Mouse (Mus musculus) cerebellum, adult (tissue): Measurements from ENCODE around the gene Epb41.
A peak's percentile ranks its signal among the peaks of the same experiment; 100 is the strongest.

Experiments
- ATAC-seq: cut with Nextera tagmentation; 2 replicates; pipeline ENCODE4 v1.9.2; 2017; ENCODE audit warnings: mild to moderate bottlenecking, moderate library complexity, mixed read lengths; ENCODE audit not compliant: insufficient number of reproducible peaks, low FRiP score, low TSS enrichment

Epb41 gene

DNA sequence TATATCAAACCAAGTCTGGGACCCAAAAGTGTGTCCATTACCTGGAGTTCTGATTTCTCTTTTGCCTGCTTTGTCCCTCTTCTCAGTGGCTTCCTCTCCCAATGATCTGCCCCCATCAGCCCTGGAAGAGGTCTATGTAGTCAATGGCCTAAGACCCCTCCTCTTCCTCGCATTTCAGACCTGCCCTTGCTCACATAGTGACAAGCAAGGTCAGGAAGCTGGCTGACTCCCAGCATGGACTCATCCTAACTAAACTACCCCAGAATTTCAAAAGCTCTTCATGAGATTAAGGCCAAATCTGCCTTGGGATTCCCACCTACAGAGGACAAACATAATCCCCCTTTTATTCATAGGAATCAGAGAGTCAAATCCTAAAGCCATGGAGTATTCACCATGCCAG, 675 bp upstream of the Epb41 start:
- ATAC-seq: no peak

DNA sequence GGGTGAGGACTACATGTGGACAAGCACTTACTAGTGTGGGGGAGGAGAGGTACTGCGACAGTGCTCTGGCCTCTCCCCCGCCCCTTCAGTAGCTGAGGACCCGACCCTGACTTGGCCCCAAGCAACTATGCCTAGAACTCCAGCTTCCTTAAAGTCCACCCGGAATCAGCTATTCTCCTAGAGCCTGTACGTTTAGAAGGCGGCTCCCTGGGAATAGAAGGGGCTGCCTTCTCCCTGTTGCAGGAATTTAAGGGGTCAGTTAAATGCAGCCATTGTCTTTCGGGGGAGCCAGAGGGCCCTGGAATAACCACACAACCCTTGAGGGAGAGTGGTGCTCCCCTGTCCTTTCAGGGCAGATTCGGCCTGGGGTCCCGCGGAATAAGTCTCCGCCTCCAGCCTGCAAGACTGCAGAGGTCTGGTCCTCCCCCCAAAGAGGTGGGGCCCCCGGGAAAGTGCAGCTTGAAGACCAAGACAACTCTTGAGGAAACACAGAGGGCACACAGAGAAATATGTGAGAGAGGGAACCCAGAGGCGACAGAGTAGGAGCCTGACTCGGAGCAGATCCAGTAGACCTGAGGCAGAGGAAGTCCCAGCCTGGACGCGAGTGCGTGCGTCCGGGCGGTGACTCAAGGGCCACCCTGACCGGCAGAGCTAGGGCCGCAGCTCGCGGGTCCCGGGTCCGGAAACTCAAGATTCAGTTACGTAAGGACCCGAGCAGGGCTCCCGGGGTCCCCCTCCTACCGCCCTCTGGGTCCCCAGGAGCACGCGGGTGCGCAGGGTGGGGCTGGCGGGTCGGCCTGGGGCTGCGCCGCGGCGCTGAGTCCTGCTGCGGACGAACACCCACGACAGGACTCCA, 816 bp downstream of the Epb41 start, which contains the start of gene Gm10300:
Gene Gm10300 (plus strand): TSS at position 621 of the 856 bp plus-strand sequence.
- peak; percentile 15; the same call in 1 of the 2 replicates for ATAC-seq

DNA sequence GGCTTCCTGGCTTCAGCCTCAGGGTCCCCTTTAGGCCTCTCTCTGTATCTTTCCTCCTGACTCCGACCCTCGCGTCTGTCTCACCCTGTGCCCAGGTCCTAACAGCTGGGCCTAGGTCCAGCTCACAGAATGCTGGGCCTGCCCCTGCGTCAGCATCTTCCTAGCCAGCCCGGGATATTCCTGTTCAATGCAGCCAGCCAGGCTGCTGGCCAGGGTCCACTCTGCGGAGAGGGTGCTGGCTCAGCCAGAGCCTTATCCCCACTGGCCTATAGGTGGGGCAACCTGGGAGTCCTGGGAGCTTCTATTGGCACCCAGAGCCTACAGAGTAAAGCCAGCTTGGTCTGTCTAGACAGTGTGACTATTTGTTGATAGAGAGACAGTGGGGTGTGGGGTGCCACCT, 2.2 kb downstream of the Epb41 start:
- no peak for ATAC-seq

DNA sequence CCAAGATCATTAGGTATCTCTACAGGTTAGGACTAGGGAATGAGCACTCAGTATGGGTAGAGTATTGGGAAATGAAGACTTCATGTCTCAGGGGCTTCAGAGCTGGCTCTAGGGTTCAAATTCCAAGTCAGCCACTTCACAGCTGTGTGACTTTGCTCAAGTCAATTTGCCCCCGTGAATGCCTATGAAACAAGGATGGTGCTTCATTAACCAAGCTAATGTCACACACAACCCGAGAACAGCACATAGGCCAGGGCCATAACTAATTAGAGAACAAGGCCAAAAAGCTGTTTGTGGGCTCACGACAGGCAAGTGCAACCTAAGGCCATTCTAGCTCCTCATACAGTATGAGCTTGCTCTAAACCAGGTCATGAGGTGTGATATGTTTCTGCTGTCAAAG, 3.0 kb downstream of the Epb41 start:
- ATAC-seq: no peak

DNA sequence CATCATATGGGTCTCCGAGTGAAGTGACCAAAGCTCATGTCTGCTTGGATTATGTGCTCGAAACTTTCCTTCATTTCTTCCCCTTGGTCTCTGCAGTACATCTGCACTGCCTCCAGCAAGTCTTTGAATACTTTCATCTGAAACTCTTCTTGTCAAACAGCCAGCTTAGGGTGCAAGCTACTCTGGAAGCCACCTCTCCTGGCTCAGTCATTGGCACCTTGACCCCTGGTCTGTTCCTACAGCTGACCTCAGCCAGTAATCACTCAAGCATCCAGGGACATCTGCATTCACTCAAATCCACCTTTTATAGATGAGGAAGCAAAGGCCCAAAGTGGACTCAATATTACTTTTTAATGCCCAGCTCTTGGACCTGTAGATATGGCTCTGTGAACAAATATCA, 3.4 kb downstream of the Epb41 start:
- no peak for ATAC-seq

DNA sequence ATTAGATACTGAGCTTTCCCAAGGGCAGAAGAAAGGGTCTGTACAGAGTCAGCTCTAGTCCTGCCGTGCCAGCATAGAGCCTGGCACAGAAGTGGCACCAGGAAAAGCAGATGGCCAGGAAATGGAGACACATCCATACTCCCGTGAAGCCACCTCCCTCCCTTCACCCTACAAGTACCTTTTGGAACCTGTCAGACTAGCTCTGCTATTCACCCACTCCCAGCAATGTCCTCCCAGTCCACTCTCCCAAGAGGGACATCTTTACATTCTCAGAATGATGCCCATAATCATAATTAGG, 7.2 kb downstream of the Epb41 start:
- ATAC-seq: peak; percentile 84; the same call in 1 of the 2 replicates

DNA sequence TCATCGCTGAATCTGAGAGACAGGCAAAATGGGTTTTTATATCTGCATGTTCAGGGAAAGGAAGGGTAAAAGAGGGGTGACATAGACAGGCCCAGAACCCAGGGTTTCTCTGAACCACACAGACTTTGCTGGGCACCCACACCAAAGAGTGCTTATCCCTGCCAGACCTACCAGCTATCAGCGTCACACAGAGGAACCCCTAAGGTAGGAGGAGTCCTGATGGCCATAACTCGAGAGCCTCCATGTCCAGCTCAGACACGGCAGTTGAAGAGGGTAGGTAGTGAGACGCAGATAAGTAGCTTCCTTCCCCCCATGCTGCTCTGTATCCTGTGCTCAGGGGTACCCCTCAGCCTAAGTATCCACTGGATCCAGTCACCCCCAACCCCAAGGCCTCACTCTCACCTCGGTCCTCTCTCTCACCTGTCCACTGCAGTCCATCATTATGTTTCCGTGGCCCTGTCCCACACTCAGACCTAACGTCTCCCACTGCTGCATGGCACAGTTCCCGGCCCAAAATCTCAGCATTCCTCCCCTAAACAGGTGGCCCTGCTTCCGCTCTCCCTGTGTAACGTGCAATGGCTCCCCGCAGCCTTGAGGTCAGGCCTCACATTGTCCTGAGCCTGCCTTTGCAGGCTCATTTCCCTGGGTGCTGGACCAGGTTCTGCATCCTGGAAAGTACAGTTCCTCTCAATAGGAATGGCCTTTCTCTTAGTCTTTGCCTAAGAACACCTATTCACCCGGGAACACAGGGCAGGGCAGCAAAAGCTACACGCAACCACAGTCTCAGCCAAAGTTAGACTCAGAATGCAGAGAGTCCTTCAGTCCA, 7.8 kb downstream of the Epb41 start:
- ATAC-seq: peak; percentile 7; the same call in 1 of the 2 replicates

DNA sequence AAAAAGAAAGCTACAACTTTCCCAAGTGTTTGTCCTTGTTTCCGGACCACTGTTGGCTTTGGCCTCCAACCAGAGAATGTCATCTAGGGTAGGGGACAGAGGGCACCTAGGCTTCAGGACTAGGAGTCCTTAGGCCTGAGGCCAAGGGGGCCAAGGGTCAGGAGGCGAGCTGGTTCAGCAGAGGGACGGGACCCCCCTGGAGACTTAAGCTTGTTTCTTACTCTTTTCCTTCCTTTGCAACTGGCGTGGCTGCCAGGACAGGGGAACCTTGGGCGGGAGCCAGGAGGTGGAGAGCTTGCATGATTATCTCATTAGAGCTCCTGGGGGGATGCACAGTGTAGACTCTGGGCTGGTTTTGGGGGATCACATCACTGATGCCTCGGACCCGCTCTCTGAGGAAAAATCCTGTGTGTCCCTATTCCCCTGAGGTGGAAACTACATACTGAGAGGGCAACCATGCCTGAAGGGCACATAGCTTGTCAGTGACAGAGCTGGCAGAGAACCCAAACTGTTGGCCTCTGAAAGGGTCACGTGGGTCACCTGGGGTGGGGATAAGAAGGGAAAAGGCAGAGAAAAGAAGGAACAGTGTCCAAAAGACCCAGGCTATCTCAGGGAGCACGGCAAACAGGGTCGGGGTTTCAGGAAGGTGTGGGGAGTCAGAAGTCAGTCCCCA, 8.9 kb downstream of the Epb41 start:
- ATAC-seq: no peak

DNA sequence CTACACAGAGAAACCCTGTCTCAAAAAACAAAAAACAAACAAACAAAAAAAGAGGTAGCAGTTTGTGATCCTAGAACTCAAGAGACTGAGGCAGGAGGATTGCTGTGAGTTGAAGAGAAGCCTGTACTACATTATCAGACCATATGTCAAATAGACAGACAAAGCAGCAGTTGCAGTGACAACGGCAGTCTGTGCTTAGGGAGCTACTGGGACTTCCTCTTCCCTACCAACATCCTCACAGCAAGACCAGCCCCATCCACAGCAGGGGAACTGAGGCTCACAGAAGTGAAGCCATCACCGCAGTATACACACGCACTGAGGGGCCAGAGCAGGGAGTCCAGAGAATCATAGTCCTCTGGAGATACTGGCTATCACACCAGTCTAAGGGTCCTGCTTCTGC, 9.5 kb downstream of the Epb41 start:
- no peak for ATAC-seq

DNA sequence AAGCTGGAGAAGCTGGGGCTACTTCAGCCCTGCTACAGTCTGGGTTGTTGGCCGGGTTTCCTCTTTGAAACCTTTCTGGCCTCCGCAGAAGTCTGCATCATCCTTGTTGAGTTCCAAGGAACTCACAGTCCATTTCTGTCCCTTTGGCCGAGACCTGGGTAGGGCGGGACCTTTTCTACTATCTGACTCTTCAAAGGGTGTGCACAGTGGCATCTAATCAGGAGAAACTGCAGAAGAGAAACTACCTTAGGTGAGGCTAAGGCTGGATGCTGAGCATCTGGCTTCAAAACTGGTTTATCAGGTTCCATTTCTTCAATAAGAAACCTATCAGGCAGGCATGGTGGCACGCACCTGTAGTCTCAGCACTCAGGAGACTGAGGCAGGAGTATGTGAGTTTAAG, 10.6 kb downstream of the Epb41 start:
- ATAC-seq: no peak

DNA sequence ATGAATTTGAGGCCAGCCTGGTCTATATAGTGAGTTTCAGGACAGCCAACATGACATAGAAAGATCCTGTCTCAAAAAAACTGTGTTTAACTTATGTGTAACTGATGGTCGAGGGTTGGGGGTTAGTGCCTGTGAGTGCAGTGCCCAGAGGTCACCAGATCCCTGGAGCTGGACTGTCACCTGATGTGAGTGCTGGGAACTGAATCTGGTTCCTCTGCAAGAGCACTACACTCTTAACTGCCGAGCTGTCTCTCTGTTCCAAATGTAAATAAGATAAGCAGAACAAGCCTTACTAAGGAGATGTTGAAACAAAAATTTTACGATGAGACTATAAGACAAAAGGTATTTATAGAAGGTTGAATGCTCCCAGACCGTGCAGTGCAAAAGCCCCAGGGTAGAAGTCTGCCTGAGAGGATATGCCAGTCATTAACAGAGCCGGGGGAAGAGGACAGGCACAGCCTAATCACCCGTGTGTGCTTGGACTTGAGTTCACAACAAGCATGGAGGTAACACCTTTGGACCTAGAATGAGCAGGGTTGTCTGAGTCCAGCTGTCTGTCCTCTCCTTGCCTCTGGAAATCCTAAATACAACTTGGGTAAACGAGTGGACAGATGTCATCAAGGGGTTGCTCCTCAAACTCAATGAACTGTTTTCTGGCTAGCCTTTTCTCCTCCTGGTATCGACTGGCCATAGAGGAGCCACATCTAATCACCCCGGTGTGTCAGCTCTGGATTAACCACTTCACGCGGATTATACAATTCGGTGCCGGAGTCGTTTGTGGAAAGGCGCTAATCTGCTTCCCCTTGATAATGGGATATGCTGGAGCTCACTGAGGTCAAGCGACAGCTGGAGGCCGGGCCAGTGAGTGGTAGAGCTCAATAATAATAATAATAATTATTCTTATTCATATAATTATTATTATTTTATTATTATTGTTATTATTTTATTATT, 11.9 kb downstream of the Epb41 start:
- no peak for ATAC-seq

DNA sequence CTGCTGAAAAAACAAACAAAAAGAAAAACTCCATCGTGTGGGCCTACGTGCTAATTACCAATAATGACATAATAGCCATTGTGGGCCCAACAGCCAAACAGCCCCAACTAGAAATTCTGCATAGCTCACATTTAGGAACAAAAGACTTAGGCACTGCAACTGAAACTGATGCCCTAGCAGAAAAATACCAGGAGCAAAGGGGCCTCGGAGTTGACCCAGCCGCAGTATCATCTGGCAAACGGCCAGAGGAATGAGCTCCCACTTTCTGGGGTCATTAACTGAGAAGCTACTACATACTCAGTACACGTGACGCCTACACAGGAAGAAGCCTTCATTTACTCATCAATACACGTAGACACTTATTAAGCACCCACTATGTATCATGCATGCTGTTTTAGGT, 12.8 kb downstream of the Epb41 start:
- no peak for ATAC-seq

DNA sequence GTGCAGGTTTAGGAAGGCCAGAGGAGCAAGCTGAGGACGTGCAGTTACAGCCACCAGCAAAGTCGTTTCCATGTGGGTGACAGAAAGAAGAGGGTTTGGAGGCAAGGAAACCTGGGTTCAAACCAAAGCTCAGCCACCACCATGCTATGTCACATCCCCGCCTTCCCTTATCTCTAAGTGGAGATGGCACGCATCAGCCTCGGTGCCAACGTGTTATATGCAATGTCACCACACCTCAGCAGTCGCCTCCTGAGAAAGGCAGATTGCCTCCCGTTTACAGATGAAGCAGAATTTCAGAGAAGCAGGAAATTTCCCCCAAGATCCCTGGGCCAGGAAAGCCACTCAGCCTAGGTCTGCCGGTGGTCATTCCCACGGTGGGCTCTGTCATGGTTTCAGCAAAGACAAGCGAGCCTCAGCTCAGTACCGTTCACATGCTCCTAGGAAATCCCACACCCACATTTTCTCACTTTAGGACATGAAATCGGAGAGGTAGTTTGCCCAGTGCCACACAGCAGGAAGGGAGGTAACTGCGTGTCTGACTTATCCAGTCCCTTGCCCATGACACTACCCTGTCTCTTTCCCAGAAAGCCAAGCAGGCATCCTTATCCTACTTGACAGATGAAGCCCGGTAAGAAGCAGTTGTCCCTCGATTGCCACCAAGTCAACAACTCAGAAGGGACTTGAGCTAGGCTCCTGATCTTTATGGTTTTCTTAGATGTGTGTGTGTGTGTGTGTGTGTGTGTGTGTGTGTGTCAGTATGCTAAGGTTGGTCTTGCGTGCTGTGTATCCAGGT, 14.9 kb downstream of the Epb41 start:
- no peak for ATAC-seq

DNA sequence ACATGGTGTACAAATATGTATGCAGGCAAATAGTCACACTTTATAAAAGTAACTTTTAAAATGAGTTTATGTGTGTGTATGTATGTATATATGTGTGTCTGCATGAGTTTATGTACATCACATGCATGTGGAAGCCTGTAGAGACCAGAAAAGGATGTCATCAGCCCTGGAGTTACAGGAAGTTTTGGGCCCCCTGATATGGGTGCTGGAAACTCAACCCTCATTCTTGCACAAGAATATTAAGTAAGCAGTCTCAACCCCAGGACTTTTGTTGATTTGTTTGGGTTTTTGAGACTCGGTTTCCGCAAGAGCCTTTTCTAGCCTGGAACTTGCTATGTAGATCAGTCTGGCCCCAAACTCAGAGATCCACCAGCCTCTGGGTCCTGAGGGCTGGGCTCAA, 15.6 kb downstream of the Epb41 start:
- no peak for ATAC-seq

DNA sequence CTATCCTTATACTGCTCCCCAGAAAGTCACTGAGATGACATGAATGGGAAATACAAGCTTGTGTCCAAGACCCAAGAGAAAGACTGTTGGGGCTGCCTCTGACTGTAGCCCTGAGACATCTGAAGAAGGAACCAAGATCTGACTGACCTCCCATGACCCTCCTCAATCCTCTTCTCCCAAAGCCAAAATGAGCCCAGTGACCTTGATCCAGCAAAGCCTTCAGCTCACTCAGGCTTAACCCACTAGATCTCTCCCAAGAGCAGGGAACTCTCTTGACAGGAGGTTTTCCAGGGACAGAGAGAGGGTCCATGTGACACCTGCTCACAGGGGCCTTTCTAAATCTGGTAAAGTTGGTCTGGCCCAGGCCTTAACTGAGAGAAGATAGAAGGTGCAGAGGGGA, 17.8 kb downstream of the Epb41 start:
- ATAC-seq: no peak

DNA sequence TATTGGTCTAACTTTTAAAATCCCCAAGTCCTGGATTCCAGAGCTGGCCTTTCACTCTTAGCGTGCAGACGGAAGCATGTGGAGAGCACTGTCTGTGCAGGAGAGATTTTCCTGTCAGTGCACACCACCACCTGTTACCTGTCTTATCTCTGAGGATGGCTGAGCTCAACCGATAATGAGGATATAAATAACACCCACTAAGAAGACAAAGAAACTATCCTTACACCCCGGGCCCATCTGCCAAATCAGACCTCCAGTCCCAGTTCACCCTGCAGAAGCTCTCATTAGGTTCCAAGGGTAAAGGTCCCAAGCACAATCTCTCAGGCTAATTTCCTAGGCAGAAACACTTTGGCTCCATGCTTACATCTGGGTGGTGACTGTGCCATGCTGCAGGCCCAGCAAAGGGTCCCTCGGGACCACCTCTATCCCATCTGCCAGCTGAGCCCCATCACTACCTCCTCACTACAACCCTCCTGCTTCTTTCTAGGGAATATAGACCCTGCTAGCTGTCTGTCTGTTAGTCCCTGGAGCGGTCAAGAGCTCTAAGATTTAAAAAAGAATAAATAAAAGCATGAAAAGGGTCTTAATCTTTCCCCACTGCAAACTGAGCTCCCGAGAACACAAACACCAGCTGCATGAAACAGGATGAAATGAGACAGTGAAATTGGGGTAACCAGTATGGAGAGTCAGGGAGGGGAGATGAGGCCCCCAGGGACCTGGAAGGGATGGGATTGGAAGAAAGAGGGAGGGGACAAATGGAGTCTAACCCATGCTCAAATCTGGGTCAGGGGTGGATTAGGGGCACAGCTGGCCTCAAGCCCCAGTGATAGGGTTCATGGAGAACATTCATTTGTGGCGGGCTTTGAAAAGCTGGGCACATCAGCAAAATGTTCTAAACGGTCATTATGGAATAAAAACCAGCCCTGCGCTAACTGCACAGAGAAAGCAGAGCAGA, 23.5 kb downstream of the Epb41 start:
- no peak for ATAC-seq

DNA sequence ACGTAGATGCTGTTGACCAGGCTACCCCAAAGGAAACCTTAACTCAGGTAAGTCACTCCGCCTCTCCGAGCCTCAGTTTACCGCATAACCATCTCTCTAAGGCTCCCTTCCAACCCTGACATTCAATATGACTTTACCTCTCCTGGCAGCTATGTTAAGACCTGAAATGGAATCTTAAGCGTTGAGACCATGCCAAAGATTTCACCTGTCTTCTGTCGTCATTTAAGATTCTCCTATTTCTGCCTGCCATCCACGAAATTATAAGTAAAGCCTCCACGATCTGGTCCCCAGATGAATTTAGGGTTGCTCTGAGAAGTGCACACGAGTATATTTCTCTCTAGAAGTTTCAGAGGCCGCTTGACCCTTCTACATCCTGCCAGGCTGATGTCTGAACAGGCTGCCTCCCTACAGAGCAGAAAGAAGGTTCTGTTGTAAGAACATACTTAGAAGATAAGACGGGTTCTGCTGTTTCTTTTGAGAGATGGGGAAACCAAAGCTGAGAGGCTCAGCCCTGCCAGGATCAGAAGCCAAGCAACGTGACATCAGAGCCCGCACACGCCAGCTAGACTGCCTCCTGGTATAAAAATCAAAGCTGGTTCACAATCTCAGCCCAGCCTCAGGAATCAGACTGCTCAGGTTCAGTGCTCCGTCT, 25.4 kb downstream of the Epb41 start:
- no peak for ATAC-seq

DNA sequence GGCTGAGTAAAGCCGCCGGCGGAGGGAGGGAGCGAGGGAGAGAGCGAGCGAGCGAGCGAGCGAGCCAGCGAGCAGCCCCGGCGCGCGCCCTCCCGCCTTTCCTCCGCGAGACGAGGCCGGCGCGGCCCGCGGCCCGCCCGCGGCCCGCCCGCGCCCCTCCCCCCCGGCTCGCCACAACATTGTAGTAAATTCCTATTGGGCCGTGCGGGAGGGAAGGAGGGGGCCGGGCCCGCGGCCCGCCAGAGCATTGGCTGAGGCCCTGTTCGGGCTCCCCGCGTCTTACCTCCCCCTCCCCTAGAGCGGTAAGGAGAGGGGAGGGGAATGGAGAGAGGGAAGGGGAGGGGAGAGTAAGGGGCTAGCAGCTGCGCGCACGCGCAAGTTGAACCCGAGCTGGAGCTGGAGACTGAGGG, 26.1 kb downstream of the Epb41 start:
- peak; percentile 82 for ATAC-seq
